Mouse (Mus musculus) lung, adult 2 months (tissue): ENCODE measurements around the gene Tent5b.

Experiments
- CTCF ChIP-seq: fragments of 200-500 bp; IDR thresholded peaks from 2 replicates; pipeline ENCODE4 v1.5.1; 2011; ENCODE audit warnings: mild to moderate bottlenecking, low read length, control low read depth; ENCODE audit not compliant: insufficient read depth
- POLR2A ChIP-seq: fragments of 200-500 bp; IDR thresholded peaks from 2 replicates; pipeline ENCODE4 v1.6.1; 2011; ENCODE audit warnings: low read depth, mild to moderate bottlenecking, control low read depth, low read length, borderline replicate concordance; ENCODE audit errors: extremely low read depth

GRCm38 (mm10) chr4:133536081-133536480 lies 56.1 kb downstream of the Tent5b start:
- TF ChIP-seq POLR2A (no peak), CTCF (no peak)
